Comparison of ENCODE assay signal across 8 mouse cellular contexts in the genomic region with DNA sequence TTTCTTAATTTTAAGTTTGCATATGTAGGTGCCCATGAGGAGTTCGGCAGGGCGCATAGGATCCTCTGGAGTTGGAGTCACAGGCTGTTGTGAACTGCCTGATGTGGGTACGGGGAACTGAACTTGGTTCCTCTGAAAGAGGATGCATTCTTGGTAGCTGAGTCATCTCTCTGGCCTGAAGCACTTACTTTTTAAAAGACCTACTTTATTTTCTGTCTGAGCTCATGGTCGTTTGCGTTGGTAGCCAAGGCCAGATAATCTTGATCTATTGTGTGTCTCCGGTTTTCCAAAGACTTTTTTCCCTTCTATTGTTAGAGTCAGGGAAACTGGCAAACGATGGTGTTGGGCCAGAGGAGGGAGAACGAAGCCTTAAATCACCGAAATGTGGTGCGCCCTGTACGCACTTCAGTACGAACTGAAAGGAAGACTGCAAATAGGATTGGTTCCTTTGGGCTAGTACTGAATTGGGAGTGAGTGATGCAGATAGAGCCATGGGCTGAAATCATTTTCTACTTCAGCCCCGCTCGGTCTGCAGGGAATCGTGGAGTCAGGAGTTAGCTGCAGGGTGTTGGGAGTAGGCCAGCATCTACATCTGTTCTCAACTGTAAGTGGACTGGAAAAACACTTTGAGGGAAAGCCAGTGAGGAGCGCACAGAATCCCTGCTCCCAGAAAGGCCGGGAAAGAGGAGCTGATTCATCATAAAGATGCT. TPM values are rescaled to one million over a fixed set of nuclear protein-coding genes. Genes with fewer than 3 reads are reported as not detected.
DNase-seq lines count a peak whose midpoint lies in the region; ATAC-seq lines count a peak whose summit lies in the region.

No protein-coding gene starts in this region.

- peak; percentile 54 for DNase-seq in midbrain, embryonic 14.5 days
- DNase-seq in midbrain, embryonic 10.5 days (ENCODE audit: low spot score): no peak
- peak; percentile 95 for DNase-seq in brain, adult 2 months (ENCODE audit: low read depth, low spot score)
- peak; percentile 67 to 68 for DNase-seq in frontal cortex, postnatal 36 days (ENCODE audit: low spot score in 2 of 2)
- no peak for DNase-seq in ovary, postnatal 36 days (ENCODE audit: low spot score)

- peak overlapping the region; percentile 52 for H3K27ac ChIP-seq in midbrain, embryonic 14.5 days (replicated peaks; ENCODE audit: low read depth, low read length)
- no peak overlapping the region; the same call in 1 of the 2 replicates for H3K27ac ChIP-seq in midbrain, embryonic 10.5 days (replicated peaks)
- H3K27ac ChIP-seq in hindbrain, embryonic 16.5 days (ENCODE audit: low read depth, low read length): peak overlapping the region; percentile 63
- peak overlapping the region; percentile 80 for H3K27ac ChIP-seq in limb, embryonic 13.5 days

- no peaks in the 10 kb centered on the region for H3K27me3 ChIP-seq in midbrain, embryonic 14.5 days (ENCODE audit: control insufficient read depth, insufficient read depth, low read length)
- H3K27me3 ChIP-seq in midbrain, embryonic 10.5 days (ENCODE audit: low read depth, poor library complexity, severe bottlenecking): no peaks in the 10 kb centered on the region
- H3K27me3 ChIP-seq in hindbrain, embryonic 16.5 days (replicated peaks; ENCODE audit: control insufficient read depth, insufficient read depth, low read length): no peaks in the 10 kb centered on the region
- no peaks in the 10 kb centered on the region for H3K27me3 ChIP-seq in limb, embryonic 13.5 days

- no peaks in the 10 kb centered on the region for H3K36me3 ChIP-seq in midbrain, embryonic 14.5 days (ENCODE audit: control insufficient read depth, insufficient read depth, low read length)
- no peaks in the 10 kb centered on the region for H3K36me3 ChIP-seq in midbrain, embryonic 10.5 days
- no peaks in the 10 kb centered on the region for H3K36me3 ChIP-seq in hindbrain, embryonic 16.5 days (ENCODE audit: control insufficient read depth, insufficient read depth, low read length)
- no peaks in the 10 kb centered on the region for H3K36me3 ChIP-seq in limb, embryonic 13.5 days

- no peak overlapping the region for H3K4me2 ChIP-seq in midbrain, embryonic 14.5 days (ENCODE audit: low read length)
- H3K4me2 ChIP-seq in hindbrain, embryonic 16.5 days (ENCODE audit: low read length): peak overlapping the region; percentile 9
- H3K4me2 ChIP-seq in limb, embryonic 13.5 days (replicated peaks): peak overlapping the region; percentile 35

- ATAC-seq in midbrain, embryonic 14.5 days (ENCODE audit: low FRiP score, low TSS enrichment): no peak
- peak; percentile 80 for ATAC-seq in hindbrain, embryonic 16.5 days
- ATAC-seq in limb, embryonic 13.5 days (ENCODE audit: low FRiP score, low read depth): peak; percentile 92
- ATAC-seq in neutrophil, adult 5-6 weeks (ENCODE audit: extremely low read depth, insufficient number of reproducible peaks, low FRiP score, poor library complexity, severe bottlenecking): peak; percentile 65

- no peak overlapping the region for H3K4me3 ChIP-seq in midbrain, embryonic 14.5 days (replicated peaks; ENCODE audit: low read depth, low read length)
- no peak overlapping the region for H3K4me3 ChIP-seq in midbrain, embryonic 10.5 days
- no peak overlapping the region for H3K4me3 ChIP-seq in hindbrain, embryonic 16.5 days (ENCODE audit: low read length)
- H3K4me3 ChIP-seq in limb, embryonic 13.5 days: no peak overlapping the region

- no peak overlapping the region for H3K9ac ChIP-seq in midbrain, embryonic 14.5 days (replicated peaks; ENCODE audit: low read length)
- no peak overlapping the region for H3K9ac ChIP-seq in hindbrain, embryonic 16.5 days (ENCODE audit: low read depth, low read length)
- H3K9ac ChIP-seq in limb, embryonic 13.5 days: no peak overlapping the region

- H3K4me1 ChIP-seq in midbrain, embryonic 14.5 days (ENCODE audit: control insufficient read depth, insufficient read depth, low read length): no peaks in the 10 kb centered on the region
- peaks cover 12% of the 10 kb centered on the region; the same call in 1 of the 2 replicates for H3K4me1 ChIP-seq in midbrain, embryonic 10.5 days
- peaks cover 2% of the 10 kb centered on the region; the same call in 1 of the 2 replicates for H3K4me1 ChIP-seq in hindbrain, embryonic 16.5 days (ENCODE audit: control insufficient read depth, insufficient read depth, low read depth, low read length)
- peaks cover 27% of the 10 kb centered on the region for H3K4me1 ChIP-seq in limb, embryonic 13.5 days

- no peaks in the 10 kb centered on the region for H3K9me3 ChIP-seq in midbrain, embryonic 14.5 days (ENCODE audit: control insufficient read depth, low read length)
- H3K9me3 ChIP-seq in midbrain, embryonic 10.5 days (replicated peaks): no peaks in the 10 kb centered on the region
- H3K9me3 ChIP-seq in hindbrain, embryonic 16.5 days (ENCODE audit: control insufficient read depth, low read length): no peaks in the 10 kb centered on the region
- H3K9me3 ChIP-seq in limb, embryonic 13.5 days: no peaks in the 10 kb centered on the region

- WGBS in midbrain, embryonic 14.5 days: 53% methylated on average over 17 of the region's 17 CpGs
- 72% methylated on average over 17 of the region's 17 CpGs for WGBS in midbrain, embryonic 10.5 days
- 44% methylated on average over 17 of the region's 17 CpGs for WGBS in hindbrain, embryonic 16.5 days
- whole genome bisulfite sequencing in limb, embryonic 13.5 days: 46% methylated on average over 17 of the region's 17 CpGs

RNA-seq across cellular contexts. Expression of a gene that starts 40.1 kb away (rescaled TPM):
- 32.5 and 53.9 TPM in 2 replicates for polyA plus RNA-seq in midbrain, embryonic 14.5 days (2014; fragmentation: Nextera tagmentation; extraction: Ambion mirVana)
- 71.2 and 91.2 TPM in 2 replicates for polyA plus RNA-seq in midbrain, embryonic 10.5 days (2016; fragmentation: Nextera tagmentation; extraction: Ambion mirVana)
- polyA plus RNA-seq in hindbrain, embryonic 16.5 days (2015; fragmentation: Nextera tagmentation; extraction: Ambion mirVana): 15.4 and 22.2 TPM in 2 replicates
- 36.9 and 39.0 TPM in 2 replicates for polyA plus RNA-seq in limb, embryonic 13.5 days (2015; fragmentation: Nextera tagmentation; extraction: Ambion mirVana)
- total RNA-seq in neutrophil, adult 5-6 weeks (2017): 12.0 and 14.1 TPM in 2 replicates

Comparison
In these comparisons a context has a peak if more than half of its experiments do, and no peak if none do; other contexts are left out.
1. DNase-seq: peak in midbrain, embryonic 14.5 days (single experiment), brain, adult 2 months (single experiment) and frontal cortex, postnatal 36 days (2 of 2); none in midbrain, embryonic 10.5 days (single experiment) and ovary, postnatal 36 days (single experiment).